Mouse (Mus musculus) lung, postnatal 10 days (tissue): ENCODE results near the gene Mlh1.
A peak's percentile ranks its signal among the peaks of the same experiment; 100 is the strongest.

Experiments used
- DNase-seq: peaks from one replicate; pipeline ENCODE4 v3.0.0; 2021

Mlh1 gene

GRCm38 (mm10) chr9:111211122-111212041 lies 60.2 kb downstream of the Mlh1 start:
- no peak for DNase-seq

- DNase-seq: no peak
Measured at GRCm38 (mm10) chr9:111210412-111210811, 61.2 kb downstream of the Mlh1 start.

GRCm38 (mm10) chr9:111209158-111209699 lies 62.4 kb downstream of the Mlh1 start:
- DNase-seq: no peak

- DNase-seq: no peak
Measured at GRCm38 (mm10) chr9:111208185-111208584, 63.4 kb downstream of the Mlh1 start.

GRCm38 (mm10) chr9:111207683-111208082 lies 63.9 kb downstream of the Mlh1 start:
- no peak for DNase-seq

- peak; percentile 18 for DNase-seq
Measured at GRCm38 (mm10) chr9:111204601-111205375, 66.8 kb downstream of the Mlh1 start.

GRCm38 (mm10) chr9:111200208-111200607 lies 71.4 kb downstream of the Mlh1 start:
- DNase-seq: no peak

- no peak for DNase-seq
Measured at GRCm38 (mm10) chr9:111198332-111198731, 73.3 kb downstream of the Mlh1 start.

- DNase-seq: no peak
Measured at GRCm38 (mm10) chr9:111197712-111198111, 73.9 kb downstream of the Mlh1 start.

- DNase-seq: no peak
Measured at GRCm38 (mm10) chr9:111197116-111197515, 74.5 kb downstream of the Mlh1 start.

- no peak for DNase-seq
Measured at GRCm38 (mm10) chr9:111193211-111193610, 78.4 kb downstream of the Mlh1 start.

GRCm38 (mm10) chr9:111188731-111189130 lies 82.9 kb downstream of the Mlh1 start:
- DNase-seq: peak; percentile 51

GRCm38 (mm10) chr9:111186861-111187260 lies 84.7 kb downstream of the Mlh1 start:
- no peak for DNase-seq

GRCm38 (mm10) chr9:111184929-111185328 lies 86.7 kb downstream of the Mlh1 start:
- no peak for DNase-seq

GRCm38 (mm10) chr9:111182176-111182575 lies 89.4 kb downstream of the Mlh1 start:
- DNase-seq: no peak

GRCm38 (mm10) chr9:111178971-111179370 lies 92.6 kb downstream of the Mlh1 start:
- DNase-seq: no peak
